Mouse (Mus musculus): Measurements from ENCODE around the gene Gm16867. TPM values are rescaled to one million over a fixed set of nuclear protein-coding genes. Genes with fewer than 3 reads are reported as not detected.
"Not testable (repeated sequence)": the region's sequence is repeated elsewhere in the genome, so short reads cannot be mapped to it uniquely, and the experiment has no call there.

Gene Gm16867
- 1 to 10 TPM; 2.7 to 2.9 TPM for total RNA-seq (2021)
- long read RNA-seq, experiment 1, partial matches to known transcripts = 0 of 5 reads
- long read RNA-seq, experiment 1, other reads (novel, unspliced or antisense) = 1 of 5 reads
- long read RNA-seq, experiment 2, partial matches to known transcripts = 0 of 4 reads
- long read RNA-seq, experiment 2, other reads (novel, unspliced or antisense) = 1 of 4 reads

DNA sequence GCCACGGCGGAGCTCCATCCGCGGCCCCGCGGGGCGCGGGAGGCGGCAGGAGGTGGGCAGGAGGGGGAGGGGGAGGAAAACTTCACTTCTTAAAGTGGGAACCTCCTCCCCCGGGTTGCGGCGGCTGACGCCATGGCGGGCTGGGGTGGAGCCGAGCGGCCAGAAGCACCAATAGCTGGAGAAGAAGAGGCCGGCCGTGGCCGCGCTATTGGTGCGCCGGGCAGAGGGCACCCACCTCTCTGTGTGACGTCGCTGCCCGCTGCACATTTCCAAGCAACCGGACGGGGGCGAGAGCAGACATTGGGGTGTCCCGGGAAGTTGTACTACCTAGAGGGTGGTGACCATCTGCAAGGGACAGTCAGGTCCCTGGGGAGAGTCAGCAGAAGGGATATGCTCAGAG lies at the start of gene Gm16867:
Gm16867 (minus strand) TSS at position 189 of the 400 bp plus-strand sequence.
- DNase-seq = not testable (repeated sequence)

DNA sequence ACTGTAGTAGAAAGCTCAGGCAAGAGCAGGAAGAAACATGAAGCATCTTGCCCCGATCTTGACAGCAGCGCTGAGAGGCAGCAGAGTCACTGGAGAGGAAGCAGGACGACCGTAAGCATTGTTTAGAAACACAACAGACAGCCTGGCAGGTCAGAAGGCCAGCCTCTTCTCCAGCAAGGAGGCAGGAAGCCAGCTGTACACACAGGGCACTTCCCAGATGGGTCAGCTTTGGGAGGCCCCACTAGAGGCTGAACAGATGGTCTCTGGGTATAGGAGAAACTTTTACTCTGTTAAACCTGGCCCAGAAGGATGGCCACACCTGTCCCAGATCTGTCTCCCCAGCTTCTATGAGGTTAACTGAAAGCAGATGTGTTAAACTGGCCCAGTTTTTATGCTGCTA lies 44.1 kb upstream of the Gm16867 start:
- not testable (repeated sequence) for DNase-seq

- DNase-seq = not testable (repeated sequence)
Observed at GRCm38 (mm10) chr14:69545052-69545451, 41.9 kb upstream of the Gm16867 start.

- not testable (repeated sequence) for DNase-seq
Observed at GRCm38 (mm10) chr14:69544033-69544432, 40.9 kb upstream of the Gm16867 start.

DNA sequence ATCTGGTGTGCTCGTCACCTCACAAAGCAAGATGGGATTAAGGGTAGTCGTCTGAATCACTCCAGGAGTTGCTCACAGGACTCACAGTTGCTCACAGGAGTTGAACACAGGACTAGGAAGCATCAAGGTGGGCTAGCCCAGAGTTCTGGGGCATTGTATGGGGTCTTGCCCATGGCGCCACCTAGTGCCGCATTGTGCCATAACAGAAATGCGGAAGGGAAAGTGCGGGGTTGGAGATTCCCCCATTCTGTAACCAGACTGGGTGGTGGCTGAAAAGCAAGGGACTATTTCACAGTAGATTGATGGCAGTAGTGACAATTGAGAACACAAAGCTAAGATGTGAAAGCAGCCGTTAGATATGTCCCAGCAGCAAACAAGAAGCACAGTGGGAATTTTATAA lies 39.5 kb upstream of the Gm16867 start:
- not testable (repeated sequence) for DNase-seq

DNA sequence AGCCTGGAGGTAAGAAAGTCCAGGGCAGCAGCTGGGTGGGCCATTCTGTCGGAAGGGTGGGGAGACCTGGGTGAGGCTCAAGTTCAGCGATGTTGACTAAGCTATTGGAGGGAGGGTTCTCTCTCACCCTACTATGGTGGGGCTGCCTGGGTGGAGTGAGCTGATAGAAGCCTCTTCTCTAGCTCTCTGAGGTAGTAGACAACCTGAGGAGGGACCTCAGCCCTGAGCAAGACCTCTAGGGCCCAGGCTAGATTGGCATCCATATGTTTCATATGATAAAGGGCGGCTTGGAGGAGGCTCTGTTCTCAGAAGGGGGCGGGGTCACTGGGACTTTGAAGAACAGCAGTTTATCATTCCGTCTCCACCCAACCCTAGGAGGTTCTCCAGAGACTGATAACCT lies 37.0 kb upstream of the Gm16867 start:
- not testable (repeated sequence) for DNase-seq

DNA sequence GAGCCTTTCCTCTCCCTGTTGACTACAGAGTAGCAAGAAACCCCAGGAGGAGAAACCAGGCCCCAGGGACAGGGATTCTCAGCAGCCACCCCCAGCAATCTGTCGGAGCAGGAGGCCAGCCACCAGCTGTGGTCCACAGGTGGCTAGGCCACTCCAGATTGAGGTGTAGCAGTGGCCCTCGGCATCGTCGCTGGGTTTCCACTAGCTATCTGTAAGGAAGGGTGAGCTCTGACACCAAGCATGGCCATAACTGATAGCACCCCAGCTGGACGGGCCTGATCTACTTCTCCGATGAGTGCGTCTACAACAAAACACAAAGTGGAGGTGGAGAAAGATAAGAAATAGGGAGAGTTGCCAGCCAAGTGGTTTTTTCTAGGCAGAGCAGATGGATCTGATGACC lies 33.4 kb upstream of the Gm16867 start:
- not testable (repeated sequence) for DNase-seq

DNA sequence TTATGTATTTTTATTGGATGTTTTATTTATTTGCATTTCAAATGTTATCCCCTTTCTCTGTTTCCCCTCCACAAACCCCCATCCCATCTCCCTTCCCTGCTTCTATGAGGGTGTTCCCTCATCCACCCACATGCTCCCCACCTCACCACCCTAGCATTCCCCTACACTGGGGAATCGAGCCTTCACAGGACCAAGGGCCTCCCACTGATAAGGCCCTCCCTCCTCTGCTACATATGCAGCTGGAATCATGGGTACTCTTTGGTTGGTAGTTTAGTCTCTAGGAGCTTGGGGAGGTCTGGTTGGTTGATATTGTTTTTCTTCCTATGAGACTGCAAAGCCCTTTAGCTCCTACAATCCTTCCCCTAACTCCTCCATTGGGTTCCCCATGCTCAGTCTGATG lies 23.0 kb upstream of the Gm16867 start:
- DNase-seq = not testable (repeated sequence)

DNA sequence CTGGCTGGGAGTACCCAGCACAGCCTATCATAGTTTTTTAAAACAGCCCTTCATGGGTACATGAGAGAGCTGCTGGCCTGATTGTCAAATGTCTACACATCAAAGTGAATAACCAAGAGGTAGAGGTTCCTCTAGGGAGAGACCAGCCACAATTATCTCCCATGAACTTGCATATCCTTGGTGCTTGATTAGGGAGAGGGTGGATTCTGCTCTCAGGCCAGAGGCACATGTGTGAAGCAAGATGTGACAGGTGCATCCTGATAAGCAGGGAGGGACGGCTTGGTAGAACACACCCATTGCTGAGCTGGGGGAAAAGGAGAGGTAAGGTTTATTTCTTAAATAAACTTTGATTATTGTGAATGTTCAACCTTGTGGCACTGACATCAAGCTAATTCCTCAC lies 19.8 kb upstream of the Gm16867 start:
- not testable (repeated sequence) for DNase-seq

DNA sequence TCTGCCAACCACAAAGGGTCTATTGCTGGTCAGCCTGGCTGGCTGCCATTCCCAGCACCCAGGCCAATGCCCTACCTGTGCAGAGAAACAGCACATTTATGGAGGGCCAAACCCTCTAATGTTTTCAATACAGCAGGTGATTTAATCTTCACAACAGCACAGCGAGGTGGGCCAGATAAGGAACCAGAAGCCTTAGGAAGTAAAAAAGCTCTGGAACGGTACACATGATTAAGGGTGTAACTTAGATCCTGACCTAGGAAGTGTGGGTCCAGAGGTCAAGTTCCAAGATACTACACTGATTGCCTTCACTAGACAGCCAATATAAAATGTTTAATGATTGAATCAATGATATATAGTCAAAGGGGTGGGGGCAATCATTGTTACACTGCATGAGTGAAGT lies 17.6 kb upstream of the Gm16867 start:
- DNase-seq = not testable (repeated sequence)

- DNase-seq = not testable (repeated sequence)
Observed at GRCm38 (mm10) chr14:69512449-69512848, 9.3 kb upstream of the Gm16867 start, which contains the start of gene Gm27179. Gene Gm27179, minus strand, starts transcription at chr14:69512549.

DNA sequence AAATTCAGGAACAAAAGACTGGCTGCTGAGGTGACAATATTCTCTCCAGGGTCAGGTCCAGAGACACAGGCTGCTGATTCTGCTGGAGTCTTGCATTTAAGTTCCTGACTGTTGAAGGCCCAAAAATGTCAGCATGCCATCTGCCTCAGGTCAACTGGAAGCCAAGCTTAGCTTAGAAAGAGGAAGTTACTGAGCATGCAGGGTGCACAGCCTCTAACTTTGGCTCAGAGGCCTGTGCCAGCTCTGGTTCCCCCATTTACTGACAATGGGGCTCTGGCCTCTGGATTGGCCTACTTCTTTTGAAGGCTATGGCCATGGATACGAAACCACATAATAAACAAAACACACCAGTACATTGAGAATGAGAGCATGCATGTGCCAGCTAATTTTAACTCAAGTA lies 3.8 kb upstream of the Gm16867 start:
- DNase-seq = not testable (repeated sequence)

- DNase-seq = not testable (repeated sequence)
Observed at GRCm38 (mm10) chr14:69502440-69503150, 567 bp downstream of the Gm16867 start.

GRCm38 (mm10) chr14:69496259-69496658 lies 6.9 kb downstream of the Gm16867 start:
- DNase-seq = not testable (repeated sequence)

DNA sequence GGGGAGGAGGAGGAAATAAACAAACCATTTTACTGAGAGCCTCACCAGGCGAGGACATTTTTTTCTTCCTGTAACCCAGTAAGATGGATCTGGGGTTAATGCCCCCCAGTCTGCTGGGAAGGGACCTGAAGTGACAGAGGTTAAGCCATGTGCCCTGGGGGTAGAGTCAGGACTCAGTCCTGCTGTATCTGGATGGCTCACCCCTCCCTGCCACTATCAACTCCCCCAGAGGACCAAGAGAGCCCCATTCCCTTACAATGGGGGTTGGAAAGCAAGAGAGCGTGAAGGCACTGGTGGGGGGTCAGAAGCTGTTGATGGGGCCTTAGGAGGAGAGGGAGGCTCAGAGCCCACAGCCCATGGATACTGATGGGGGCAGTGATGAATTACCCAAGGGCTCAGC lies 8.2 kb downstream of the Gm16867 start:
- not testable (repeated sequence) for DNase-seq

DNA sequence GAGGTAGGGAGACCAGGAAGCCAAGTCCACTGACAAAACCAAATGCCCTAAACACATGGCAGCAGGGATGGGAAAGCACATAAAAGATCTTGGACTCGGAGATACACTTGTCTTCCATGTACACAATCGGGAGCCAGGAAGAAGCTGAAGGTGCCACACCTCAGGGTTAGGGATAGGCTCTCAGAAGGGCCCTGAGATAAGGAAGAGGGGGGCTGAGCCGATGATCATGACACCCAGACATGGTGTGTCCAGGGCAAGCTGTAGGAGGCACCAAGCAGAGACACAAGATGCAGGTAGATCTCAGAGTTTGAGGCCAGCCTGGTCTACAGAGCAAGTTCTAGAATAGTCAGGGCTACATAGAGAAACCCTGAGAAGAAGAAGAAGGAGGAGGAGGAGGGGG lies 8.6 kb downstream of the Gm16867 start:
- not testable (repeated sequence) for DNase-seq

GRCm38 (mm10) chr14:69488001-69488400 lies 15.2 kb downstream of the Gm16867 start:
- DNase-seq = not testable (repeated sequence)

DNA sequence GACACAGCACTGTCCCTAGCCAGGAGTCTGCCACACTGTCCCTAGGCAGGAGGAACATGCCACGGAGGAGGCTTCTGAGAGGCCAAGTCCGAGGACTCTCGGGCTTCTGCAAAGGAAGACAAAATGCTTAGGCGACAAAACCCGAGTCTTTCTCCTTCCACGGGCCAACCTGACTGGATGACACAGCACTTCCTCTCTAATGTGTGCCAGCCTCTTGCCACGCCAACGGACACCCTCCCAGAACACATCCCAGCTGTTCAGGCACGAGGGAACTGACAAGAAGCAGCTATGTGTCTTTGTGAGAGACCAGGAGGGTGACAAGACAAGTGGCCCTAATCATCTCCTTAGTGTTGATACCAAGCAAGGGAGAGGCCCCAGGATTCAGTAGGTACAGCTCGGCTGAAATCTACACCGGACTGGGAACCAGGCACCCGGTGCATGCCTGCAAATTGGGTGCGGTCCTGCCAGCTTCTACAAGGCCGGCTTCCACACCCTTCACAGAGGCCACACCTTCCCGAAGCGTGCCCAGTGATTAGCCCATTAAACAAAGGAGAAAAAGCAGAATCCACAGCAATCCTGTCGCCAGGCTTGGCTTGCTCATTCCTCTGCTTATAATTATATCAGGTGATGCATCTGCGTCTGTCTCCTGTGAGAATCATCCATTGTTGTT lies 17.6 kb downstream of the Gm16867 start:
- not testable (repeated sequence) for DNase-seq

- not testable (repeated sequence) for DNase-seq
Observed at GRCm38 (mm10) chr14:69473941-69474646, 29.1 kb downstream of the Gm16867 start.

DNA sequence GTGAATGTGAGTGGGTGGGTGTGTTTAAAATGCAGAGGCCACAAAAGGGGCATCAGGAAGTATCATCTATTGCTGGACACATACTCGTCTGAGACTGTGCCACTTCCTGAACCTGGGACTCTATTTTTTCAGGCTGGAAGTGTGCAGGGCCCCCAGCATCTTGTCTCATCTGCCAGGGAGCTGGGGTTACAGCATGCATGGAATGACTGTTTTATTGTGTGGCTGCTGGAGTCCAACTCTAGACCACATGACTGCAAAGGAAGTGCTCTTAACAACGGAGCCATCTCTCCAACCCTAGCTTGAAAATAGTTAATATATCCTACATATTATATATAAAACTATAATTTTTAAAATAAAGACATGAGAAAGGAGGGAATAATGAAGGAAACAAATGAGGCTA lies 29.8 kb downstream of the Gm16867 start:
- not testable (repeated sequence) for DNase-seq

DNA sequence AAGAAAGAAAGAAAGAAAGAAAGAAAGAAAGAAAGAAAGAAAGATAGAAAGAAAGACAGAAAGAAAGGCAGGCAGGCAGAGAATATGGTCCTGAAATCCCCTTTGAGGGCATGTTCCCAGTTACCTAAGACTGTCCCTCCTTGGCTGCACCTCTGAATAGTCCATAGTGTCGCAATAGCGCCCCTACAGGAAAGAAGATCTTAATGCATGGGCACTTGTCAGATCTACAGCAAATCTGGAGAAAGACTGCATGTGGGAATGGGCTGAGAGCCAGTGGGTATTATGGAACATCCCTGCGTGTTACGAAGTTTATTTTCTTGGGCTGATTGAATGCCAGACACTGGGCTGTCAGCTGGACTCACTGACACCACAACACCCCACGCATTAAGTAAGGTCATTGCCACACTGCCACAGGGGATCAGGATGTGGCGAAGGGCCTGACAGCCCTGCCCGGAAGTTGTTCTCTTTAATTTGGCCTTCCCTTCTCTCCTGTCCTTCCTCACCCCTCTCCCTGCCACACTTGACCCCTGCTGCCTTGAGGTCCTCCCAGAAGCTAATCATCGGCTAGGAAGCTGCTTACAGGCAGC lies 32.9 kb downstream of the Gm16867 start:
- DNase-seq = not testable (repeated sequence)

All from gastrocnemius, postnatal 10 days (tissue).